Mouse (Mus musculus) C2C12 (cell line): ENCODE results near the gene Pla2g3. TPM values are rescaled to one million over a fixed set of nuclear protein-coding genes. Genes with fewer than 3 reads are reported as not detected.

Experiments used
- H3K27me3 ChIP-seq: one replicate; pipeline ENCODE4 v1.6.1; 2011; ENCODE audit not compliant: control insufficient read depth, insufficient read depth, insufficient read length
- H3K36me3 ChIP-seq: one replicate; pipeline ENCODE4 v1.6.1; 2011; ENCODE audit not compliant: control insufficient read depth, insufficient read depth
- H3K4me3 ChIP-seq: one replicate; pipeline ENCODE4 v1.5.1; 2011; ENCODE audit warnings: mild to moderate bottlenecking, control low read depth; ENCODE audit not compliant: poor library complexity, insufficient read depth, severe bottlenecking
- H3K79me2 ChIP-seq: one replicate; pipeline ENCODE4 v1.6.1; 2011; ENCODE audit not compliant: control insufficient read depth, insufficient read depth
- H3K79me3 ChIP-seq: one replicate; pipeline ENCODE4 v1.6.1; 2011; ENCODE audit warnings: low read depth, control low read depth
- H3ac ChIP-seq: one replicate; pipeline ENCODE3; 2011; ENCODE audit warnings: low read depth; ENCODE audit not compliant: control insufficient read depth, insufficient read length
- CEBPB ChIP-seq: IDR thresholded peaks from one replicate; pipeline ENCODE4 v1.6.1; 2011; ENCODE audit warnings: low read depth, mild to moderate bottlenecking, control low read depth, moderate library complexity
- CTCF ChIP-seq: IDR thresholded peaks from one replicate; pipeline ENCODE4 v1.5.1; 2011; ENCODE audit not compliant: control insufficient read depth, insufficient read depth, insufficient read length
- FOSL1 ChIP-seq: IDR thresholded peaks from one replicate; pipeline ENCODE4 v1.8.0; 2011; ENCODE audit warnings: mild to moderate bottlenecking, low read length; ENCODE audit not compliant: poor library complexity, insufficient read depth, severe bottlenecking
- MAX ChIP-seq: IDR thresholded peaks from one replicate; pipeline ENCODE4 v1.6.1; 2011; ENCODE audit warnings: mild to moderate bottlenecking, control low read depth
- MYOD1 ChIP-seq: IDR thresholded peaks from one replicate; pipeline ENCODE4 v1.6.1; 2011; ENCODE audit warnings: low read depth; ENCODE audit not compliant: control insufficient read depth, insufficient read length
- MYOG ChIP-seq: IDR thresholded peaks from one replicate; pipeline ENCODE4 v1.6.1; 2011; ENCODE audit not compliant: control insufficient read depth, insufficient read length; ENCODE audit errors: extremely low read depth
- USF1 ChIP-seq: IDR thresholded peaks from one replicate; pipeline ENCODE4 v1.6.1; 2011; ENCODE audit warnings: low read depth, mild to moderate bottlenecking, control low read depth, moderate library complexity
- polyA plus RNA-seq: library from polyadenylated mRNA; unstranded; fragments of >200 nt; fragmentation: generic; extraction: Trizol; gene quantifications from one replicate; pipeline ENCODE4 v1.2.1, GENCODE M21; 2012; ENCODE audit warnings: missing spikeins

Pla2g3 gene
- polyA plus RNA-seq, 1 experiment = 0.21 TPM

- H3K4me3 ChIP-seq = no peak overlapping the region
- no peak overlapping the region for H3ac ChIP-seq
- TF ChIP-seq USF1 (no peak), MAX (no peak), MYOG (no peak), CTCF (no peak), FOSL1 (no peak), CEBPB (no peak)
- no peaks in the 10 kb centered on the region for H3K27me3 ChIP-seq
- peaks cover 57% of the 10 kb centered on the region for H3K36me3 ChIP-seq
- H3K79me2 ChIP-seq = no peaks in the 10 kb centered on the region
- no peaks in the 10 kb centered on the region for H3K79me3 ChIP-seq
These were observed 31.8 kb downstream of the Pla2g3 start for GRCm38 (mm10) chr11:3519756-3520398.

DNA sequence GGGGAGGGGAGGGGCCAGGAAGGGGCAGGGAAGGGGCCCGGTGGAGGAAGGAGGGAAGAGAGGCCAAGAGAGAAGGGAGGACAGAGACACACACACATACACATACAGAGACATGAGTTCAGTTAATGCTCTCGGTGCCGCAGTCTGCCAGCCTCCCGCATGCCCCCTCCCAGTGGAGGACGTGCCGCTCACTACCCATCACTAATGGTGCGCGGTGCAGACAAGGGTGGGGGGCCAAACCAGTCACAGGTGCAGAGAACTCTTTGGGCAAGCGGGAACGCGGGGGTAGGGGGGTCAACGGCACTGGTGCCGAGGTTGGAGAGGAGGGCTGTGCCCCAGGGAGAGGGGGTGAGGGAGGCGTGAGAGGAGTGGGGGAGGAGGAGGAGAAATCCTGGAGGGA lies 32.8 kb downstream of the Pla2g3 start:
- H3K36me3 ChIP-seq = peaks cover 68% of the 10 kb centered on the region

GRCm38 (mm10) chr11:3521339-3522224 lies 33.5 kb downstream of the Pla2g3 start:
- Histone ChIP-seq H3K79me3 (no peaks in the 10 kb centered on the region), H3K36me3 (peaks cover 74% of the 10 kb centered on the region)
- TF ChIP-seq CTCF = no peak
- no peak for TF ChIP-seq MAX
- no peak for TF ChIP-seq CEBPB
- TF ChIP-seq USF1 = no peak
- no peak for TF ChIP-seq MYOD1
- no peak for TF ChIP-seq FOSL1
- TF ChIP-seq MYOG = no peak

More for the DNA sequence above, 32.8 kb downstream of the Pla2g3 start:
- Histone ChIP-seq H3K79me2 (no peaks in the 10 kb centered on the region), H3K4me3 (no peak overlapping the region), H3ac (no peak overlapping the region), H3K79me3 (no peaks in the 10 kb centered on the region), H3K27me3 (no peaks in the 10 kb centered on the region)
- no peak for TF ChIP-seq FOSL1
- no peak for TF ChIP-seq MAX

GRCm38 (mm10) chr11:3522285-3523000 lies 34.4 kb downstream of the Pla2g3 start:
- TF ChIP-seq MYOG (no peak), CTCF (no peak), FOSL1 (no peak), MYOD1 (no peak), MAX (no peak), CEBPB (no peak), USF1 (no peak)

More at GRCm38 (mm10) chr11:3521339-3522224, 33.5 kb downstream of the Pla2g3 start:
- H3ac ChIP-seq = no peak overlapping the region
- H3K27me3 ChIP-seq = no peaks in the 10 kb centered on the region
- no peak overlapping the region for H3K4me3 ChIP-seq
- no peaks in the 10 kb centered on the region for H3K79me2 ChIP-seq

GRCm38 (mm10) chr11:3523840-3524582 lies 35.9 kb downstream of the Pla2g3 start:
- H3K79me3 ChIP-seq = no peaks in the 10 kb centered on the region
- no peak overlapping the region for H3ac ChIP-seq
- H3K4me3 ChIP-seq = no peak overlapping the region
- TF ChIP-seq CTCF = no peak
- TF ChIP-seq CEBPB = no peak
- no peak for TF ChIP-seq MYOG
- no peaks in the 10 kb centered on the region for H3K79me2 ChIP-seq
- H3K36me3 ChIP-seq = peaks cover 94% of the 10 kb centered on the region
- H3K27me3 ChIP-seq = no peaks in the 10 kb centered on the region

More at GRCm38 (mm10) chr11:3522285-3523000, 34.4 kb downstream of the Pla2g3 start:
- H3ac ChIP-seq = no peak overlapping the region
- H3K4me3 ChIP-seq = peak overlapping the region; percentile 6
- no peaks in the 10 kb centered on the region for H3K27me3 ChIP-seq
- no peaks in the 10 kb centered on the region for H3K79me2 ChIP-seq
- H3K36me3 ChIP-seq = peaks cover 82% of the 10 kb centered on the region
- H3K79me3 ChIP-seq = no peaks in the 10 kb centered on the region
